Mouse (Mus musculus) gastrocnemius, adult 2 months (tissue): ENCODE results near the gene N4bp1. TPM values are rescaled to one million over a fixed set of nuclear protein-coding genes. Genes with fewer than 3 reads are reported as not detected.

Experiments
- DNase-seq: peaks from one replicate; pipeline ENCODE4 v3.0.0; 2022
- H3K27ac ChIP-seq: fragments of 200-600 bp; 2 replicates; pipeline ENCODE4 v1.8.1; 2022; ENCODE audit warnings: mild to moderate bottlenecking
- H3K4me3 ChIP-seq: fragments of 200-600 bp; 2 replicates; pipeline ENCODE4 v1.8.1; 2022; ENCODE audit warnings: mild to moderate bottlenecking, moderate library complexity
- CTCF ChIP-seq: fragments of 200-600 bp; IDR thresholded peaks from 2 replicates; pipeline ENCODE4 v1.8.1; 2022; ENCODE audit warnings: antibody characterized with exemption, mild to moderate bottlenecking, moderate library complexity
- intact Hi-C: fragments of 180-260 bp; cut with DNase I; formaldehyde crosslinking; loops from one replicate; pipeline ENCODE4 v1.15.1; 2025
- total RNA-seq, 2 experiments: library from RNA; stranded (reverse); gene quantifications; 2 replicates each; pipeline ENCODE4 v1.2.3; 2021

N4bp1 gene
- total RNA-seq, 2 experiments from 2014 or later, result 16.6 to 18.2 TPM

DNA sequence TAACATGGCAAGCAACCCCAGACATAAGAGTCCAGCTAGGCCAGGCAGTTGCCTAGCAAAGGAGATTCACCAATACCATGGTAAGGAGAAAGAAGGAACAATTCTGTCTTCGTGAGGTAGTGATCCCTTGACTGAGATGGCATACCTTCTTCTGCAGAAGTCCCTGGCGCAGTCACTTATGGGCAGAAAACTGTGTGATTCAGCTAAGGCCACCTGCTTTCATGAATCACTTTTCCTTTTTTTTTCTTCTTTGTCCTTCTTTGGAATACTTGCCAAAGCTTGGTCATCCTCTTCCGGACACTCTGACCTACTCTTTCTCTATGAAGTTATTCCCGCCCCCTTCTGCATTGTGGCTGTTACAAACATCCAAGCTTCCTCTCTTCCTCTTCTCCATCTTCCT lies 8.5 kb upstream of the N4bp1 start:
- TF ChIP-seq CTCF, result no peak
- intact Hi-C loops, result no loop called here
- peak overlapping the region; percentile 66 for H3K27ac ChIP-seq
- no peak overlapping the region for H3K4me3 ChIP-seq
- no peak for DNase-seq

DNA sequence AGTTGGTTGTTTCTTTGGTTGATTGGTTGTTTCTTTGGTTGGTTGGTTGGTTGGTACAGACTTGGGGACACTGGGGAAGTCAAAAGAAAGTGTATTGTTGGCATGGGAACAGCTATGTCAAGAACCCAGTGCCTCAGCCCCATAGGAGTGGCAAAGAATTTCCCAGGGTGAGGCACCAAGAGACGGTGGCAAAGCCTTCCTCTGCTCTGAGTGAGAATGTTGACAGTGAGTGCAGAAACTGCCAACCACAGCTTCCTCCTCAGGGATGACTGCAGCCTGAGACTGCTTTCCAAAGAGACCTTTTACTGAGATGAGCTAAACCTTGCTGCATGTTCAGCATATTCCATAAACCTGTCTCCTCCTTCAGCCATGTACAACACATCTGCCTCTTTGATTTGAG lies 6.5 kb upstream of the N4bp1 start:
- Histone ChIP-seq H3K4me3 (no peak overlapping the region), H3K27ac (no peak overlapping the region)
- no peak for TF ChIP-seq CTCF
- no peak for DNase-seq
- intact Hi-C loops, result no loop called here

DNA sequence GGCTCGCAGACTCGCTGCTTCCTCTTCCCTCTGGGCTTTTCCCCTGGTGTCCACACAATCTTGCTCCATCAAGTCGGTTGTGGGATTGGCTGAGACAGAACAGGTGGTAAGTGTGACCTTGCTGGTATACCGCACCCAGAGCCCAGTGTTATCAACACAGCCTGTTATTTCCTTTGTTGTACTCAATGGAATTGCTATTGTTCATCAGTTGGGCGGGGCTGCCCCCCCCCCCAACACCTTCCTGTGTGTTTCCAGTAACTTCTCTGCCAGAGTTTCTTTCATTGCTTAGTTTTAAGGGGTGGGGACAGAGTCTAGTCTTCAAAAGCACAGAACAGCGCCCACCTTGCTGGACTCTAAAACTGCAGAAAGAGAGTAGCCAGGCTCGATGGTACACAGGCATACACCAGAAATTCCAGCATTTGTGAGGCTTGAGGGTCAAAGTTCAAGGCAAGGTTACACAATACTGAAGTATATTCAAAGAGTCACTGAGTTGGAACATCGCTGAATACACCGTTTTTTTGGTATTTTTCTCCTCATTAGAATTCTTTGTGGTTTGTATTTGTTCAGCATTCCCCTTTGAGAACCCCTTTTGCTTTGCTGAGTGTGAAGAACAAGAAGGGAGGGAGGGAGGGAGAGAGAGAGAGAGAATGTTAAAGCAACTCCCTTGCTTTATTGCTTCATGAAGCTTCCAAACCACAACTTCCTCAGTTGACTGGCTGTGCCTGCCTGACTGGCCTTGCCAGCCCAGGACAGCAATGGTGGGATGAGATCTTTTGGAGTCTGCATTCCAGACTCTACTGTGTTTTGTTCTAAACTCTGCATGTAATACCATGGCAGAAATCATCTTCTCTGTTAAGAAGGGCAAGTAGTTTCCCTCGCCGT lies 3.2 kb upstream of the N4bp1 start:
- TF ChIP-seq CTCF, result peak; percentile 42
- no peak overlapping the region for H3K4me3 ChIP-seq
- DNase-seq, result peak; percentile 38
- peak overlapping the region; percentile 82 for H3K27ac ChIP-seq
- intact Hi-C loops, result no loop called here

DNA sequence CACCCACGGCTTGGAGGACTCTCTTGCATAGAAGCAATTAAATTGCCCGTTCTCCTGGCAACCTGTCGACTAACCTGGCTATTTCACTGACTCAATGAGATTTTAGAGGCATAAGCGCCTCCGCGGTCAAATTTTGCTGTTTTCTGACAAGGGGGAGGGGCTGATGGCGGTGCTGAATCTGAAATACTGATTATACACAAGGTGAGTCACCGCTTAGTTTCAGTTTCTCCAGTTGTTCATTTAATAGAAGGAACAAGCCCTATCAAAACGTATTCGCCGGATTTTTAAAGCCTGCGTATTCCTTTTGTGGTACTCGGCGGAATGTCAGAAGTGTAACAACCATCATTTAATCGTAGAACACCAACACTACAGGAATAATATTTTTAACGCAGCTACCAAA lies 991 bp downstream of the N4bp1 start:
- intact Hi-C loops, result no loop called here

DNA sequence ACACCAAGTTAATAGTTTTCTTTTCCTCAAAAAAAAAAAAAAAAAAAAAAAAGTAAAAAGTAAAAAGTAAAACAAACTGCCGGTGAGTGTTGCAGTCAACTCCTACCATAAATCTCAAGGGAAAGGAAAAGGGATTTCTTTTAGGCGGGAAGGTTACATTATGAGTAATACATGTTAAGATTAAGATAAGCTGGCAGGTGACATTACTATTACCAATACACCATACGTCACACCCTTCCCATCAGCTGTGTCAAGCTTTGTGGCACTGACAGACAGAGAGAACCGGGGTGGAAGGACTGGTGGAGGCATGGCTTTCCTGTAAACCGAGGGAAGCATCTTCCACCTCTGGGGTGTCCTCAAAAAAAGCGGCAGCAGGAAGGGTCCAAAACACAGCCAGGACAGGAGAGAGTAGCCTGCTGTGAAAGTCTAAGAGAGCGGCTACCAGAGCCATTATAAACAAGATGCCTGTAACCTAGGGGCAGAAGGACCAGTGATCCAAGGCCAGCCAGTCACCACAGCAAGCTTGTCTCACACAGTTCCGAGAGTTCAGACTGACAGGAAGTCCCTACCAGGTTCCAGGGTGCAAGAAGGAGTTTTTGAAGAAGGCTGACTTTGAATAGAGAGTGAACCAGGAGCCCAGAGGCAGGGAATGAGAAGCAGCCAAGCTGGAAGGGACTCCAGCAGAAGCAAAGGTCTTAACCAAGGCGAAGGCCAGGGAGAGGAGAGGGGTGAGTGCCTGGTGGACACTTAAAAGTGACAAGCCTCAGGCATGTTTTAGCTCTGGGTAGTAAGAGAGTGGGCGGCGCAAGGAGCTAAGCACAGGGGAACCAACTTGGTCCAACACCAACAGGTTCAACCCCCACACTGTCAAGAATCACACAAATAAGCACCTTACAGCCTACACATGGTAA lies 2.2 kb downstream of the N4bp1 start:
- TF ChIP-seq CTCF, result no peak
- no peak for DNase-seq
- H3K27ac ChIP-seq, result peak overlapping the region; percentile 92
- intact Hi-C loops, result no loop called here
- peak overlapping the region; percentile 86 for H3K4me3 ChIP-seq

More for the DNA sequence above, 991 bp downstream of the N4bp1 start:
- Histone ChIP-seq H3K27ac (peak overlapping the region; percentile 92), H3K4me3 (peak overlapping the region; percentile 86)
- TF ChIP-seq CTCF, result no peak
- no peak for DNase-seq

DNA sequence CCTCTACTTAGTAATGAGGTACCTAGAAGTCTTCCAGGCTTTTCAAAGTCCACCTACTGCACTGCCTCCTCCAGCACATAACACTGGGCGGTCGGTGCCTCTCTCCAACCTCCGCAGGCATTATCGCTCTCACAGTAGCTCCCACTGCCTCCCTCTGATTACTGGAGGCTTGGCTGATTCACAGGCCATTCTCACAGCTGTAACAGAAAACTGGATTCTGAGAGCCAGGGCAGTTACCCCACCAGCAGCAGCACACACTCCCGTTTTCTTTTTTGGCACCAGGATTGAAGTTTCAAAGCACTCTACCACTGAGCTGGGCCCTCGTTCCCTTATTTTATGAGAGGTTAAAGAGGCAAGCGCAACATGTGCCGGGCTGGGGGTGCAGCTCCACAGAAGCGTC lies 3.1 kb downstream of the N4bp1 start:
- peak overlapping the region; percentile 92 for H3K27ac ChIP-seq
- intact Hi-C loops, result no loop called here
- DNase-seq, result no peak
- peak overlapping the region; percentile 47 for H3K4me3 ChIP-seq
- no peak for TF ChIP-seq CTCF

DNA sequence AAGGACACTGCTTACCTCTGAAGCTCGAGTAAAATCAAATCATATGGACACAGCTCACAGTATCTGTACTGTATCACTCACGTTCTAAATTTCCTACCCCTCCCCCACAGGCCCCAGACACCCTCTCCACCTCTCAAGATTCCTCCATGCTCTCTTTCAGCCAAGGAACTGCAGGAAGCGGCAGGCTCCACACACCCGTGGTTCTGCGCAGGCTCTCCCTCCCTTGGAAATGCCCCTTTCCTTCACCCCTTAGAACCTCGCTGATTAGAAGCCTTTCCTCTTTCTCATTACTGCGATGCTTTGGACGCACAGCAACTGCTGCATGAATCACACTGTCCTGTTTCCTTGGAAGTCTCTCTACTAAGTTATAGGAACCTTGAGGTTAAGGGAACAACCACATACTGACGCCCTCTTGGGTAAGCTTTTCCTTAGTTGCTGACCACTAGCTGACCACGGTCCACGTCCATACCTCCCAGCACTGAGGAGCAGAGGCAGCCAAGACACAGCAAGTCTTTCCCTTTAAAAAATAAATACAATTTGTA lies 3.9 kb downstream of the N4bp1 start:
- DNase-seq, result no peak
- Histone ChIP-seq H3K27ac (peak overlapping the region; percentile 92; the same call in 1 of the 2 replicates), H3K4me3 (peak overlapping the region; percentile 47)
- intact Hi-C loops, result no loop called here
- TF ChIP-seq CTCF, result no peak

DNA sequence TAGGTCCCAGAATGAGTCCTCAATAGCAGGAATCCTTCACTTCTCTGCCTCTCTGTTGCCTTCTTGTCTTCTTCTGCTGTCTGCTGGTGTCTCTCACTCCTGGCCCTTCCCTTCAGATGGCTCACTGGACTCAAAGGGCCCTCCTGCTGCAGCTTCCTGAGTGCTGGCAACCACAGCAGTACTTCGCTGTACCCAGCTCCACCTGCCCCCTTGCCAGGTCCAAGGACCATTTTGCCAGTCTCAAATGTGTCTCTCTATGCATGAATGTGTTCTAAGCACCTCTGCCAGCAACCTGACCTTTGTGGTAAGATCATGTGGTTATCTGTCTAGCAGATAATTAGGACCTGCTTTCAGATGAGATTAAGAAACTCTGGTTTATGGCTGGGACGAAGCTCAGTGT lies 8.2 kb downstream of the N4bp1 start:
- no peak for TF ChIP-seq CTCF
- peak; percentile 41 for DNase-seq
- H3K4me3 ChIP-seq, result no peak overlapping the region
- peak overlapping the region; percentile 35 for H3K27ac ChIP-seq
- intact Hi-C loops, result no loop called here

DNA sequence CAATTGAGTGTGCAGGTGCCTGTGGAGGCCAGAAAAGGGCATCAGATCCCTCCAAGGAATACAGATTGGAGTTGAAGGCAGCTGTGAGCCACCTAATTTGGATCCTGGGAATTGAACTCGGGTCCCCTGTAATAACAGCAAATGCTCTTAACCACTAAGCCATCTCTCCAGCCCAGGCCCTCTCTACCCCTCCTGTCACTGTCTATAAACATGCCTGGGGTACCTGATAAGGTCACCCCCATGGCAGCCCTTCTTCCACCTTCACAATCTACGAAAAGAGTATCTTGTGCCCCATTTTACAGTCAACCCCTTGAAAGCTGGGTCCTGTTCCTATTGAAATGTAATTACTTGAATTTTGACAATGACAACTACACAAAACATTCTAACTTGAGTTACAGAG lies 11.0 kb downstream of the N4bp1 start:
- Histone ChIP-seq H3K4me3 (no peak overlapping the region), H3K27ac (0 out of 2 replicates have a peak overlapping the region, but pooled peaks have one; percentile 10)
- no peak for DNase-seq
- TF ChIP-seq CTCF, result no peak
- intact Hi-C loops, result no loop called here

DNA sequence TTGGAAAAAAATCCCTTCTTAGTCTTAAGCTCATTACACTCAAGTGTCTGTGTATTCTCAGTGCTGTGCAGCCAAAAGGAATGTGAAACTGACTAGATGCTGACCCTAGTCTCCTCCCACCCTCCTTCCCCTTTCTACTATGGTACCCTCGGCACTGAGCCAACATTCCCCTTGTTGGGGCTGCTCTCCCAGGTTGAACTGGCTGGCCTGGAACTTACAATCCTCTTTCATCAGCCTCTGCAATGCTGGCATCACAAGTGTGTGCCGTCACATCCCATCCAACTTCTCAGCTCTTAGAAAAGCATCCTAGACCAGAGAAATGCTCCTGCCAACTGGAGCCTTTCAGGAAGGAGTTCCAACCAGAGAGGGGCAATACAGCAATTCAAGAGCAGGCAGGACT lies 11.9 kb downstream of the N4bp1 start:
- intact Hi-C loops, result no loop called here
- Histone ChIP-seq H3K27ac (peak overlapping the region; percentile 60), H3K4me3 (no peak overlapping the region)
- DNase-seq, result peak; percentile 58
- TF ChIP-seq CTCF, result no peak

DNA sequence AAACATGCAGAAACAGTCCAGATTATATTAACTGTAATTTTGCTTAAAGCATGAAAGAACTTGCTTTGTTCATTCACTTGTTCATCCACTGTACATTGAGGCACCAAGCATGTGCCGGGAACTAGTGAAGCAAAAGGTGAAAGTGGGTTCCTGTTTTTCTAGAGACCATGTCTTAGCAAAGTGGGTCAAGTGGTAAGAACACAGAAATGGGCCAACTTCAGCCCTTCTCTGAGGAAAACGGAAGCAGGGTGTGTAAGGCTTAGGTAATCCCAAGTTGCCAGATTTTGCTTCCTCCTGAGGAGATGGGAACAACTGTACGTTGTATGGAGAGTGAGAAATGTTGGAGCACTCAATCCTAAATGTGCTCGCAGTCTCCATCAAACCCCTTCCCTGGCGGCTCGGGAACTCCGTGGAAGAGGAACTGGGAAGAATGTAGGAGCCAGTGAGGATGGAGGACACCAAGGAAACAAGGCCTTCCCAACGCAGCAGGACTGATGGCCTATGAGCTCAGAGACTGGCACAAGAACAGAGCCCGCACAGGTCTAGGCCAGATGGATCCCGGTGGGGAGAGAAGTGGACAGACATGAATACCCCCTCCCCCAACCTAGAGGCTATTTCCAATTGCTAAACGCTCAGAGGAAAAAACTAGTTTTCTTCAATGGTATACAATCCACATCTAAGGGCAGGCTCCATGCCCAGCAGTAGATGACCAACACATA lies 12.8 kb downstream of the N4bp1 start:
- H3K4me3 ChIP-seq, result no peak overlapping the region
- no peak for TF ChIP-seq CTCF
- H3K27ac ChIP-seq, result peak overlapping the region; percentile 60
- intact Hi-C loops, result no loop called here
- DNase-seq, result no peak

DNA sequence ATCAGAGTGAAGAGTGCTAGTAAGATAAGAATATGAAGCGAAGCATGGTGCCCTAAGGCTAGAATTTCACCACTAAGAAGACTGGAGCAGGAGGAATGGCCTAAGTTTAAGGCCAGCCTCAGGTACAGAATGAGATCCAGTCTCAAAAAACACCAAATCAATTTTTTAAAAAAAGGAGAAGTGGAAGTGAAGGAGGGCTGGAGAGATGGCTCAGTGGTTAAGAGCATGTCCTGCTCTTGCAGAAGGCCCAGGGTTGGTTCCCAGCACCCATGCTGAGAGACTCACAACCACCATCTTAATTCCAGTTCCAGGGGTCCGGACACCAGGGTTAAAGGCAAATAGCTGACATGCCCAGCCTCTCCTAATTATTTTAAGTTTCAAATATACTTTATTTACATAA lies 13.6 kb downstream of the N4bp1 start:
- Histone ChIP-seq H3K27ac (peak overlapping the region; percentile 60), H3K4me3 (no peak overlapping the region)
- TF ChIP-seq CTCF, result no peak
- intact Hi-C loops, result no loop called here
- no peak for DNase-seq
